Mouse (Mus musculus) urinary bladder, postnatal 25 days (tissue): Measurements from ENCODE around the gene Adgrf5.
"Not testable (repeated sequence)": the region's sequence is repeated elsewhere in the genome, so short reads cannot be mapped to it uniquely, and the experiment has no call there.

Source experiments
- DNase-seq: peaks from one replicate; pipeline ENCODE4 v3.0.0; 2022; ENCODE audit warnings: low spot score

Adgrf5 gene

DNA sequence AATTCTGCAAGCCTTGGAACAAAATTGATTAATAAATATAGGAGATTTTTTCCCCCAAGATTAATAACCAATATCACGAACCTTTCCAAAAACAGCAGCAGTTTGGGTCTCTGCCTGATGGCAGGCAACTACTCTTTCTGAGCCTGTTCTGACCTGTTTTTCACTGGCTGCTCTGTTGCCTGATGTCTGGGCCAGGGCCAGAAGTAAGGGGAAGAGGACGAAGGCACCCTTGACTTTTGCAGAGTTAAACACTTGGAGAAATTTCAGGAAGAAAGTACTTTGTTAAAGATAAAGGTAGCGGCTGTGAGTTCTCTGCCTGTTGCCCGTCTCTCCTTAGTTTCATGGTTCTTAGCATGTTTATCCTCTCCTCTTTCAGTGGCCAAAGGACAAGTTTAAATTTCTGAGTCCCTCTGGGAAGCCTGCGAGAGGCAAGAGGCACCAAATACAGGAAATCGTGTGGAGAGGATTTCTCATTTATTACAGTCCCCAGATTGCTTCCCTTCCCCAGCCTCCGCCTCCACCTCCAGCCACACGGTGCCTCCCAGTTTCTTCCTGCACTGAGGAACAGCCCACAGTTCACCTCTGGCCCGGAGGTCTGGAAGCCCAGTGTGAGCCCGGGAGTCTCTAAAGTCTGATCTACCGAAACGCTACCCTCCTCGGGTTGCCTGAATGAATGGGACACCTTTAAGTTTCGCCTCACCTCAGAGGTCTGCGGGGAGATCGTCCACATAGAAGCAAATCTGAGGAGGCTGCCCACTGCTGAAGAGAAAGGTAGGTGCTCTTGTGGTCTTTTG is at the start of gene Adgrf5:
Adgrf5 (plus strand) TSS at position 626 of the 794 bp plus-strand sequence.
- DNase-seq = no peak

- no peak for DNase-seq
Observed at GRCm38 (mm10) chr17:43325986-43326671, 34.1 kb upstream of the Adgrf5 start.

- no peak for DNase-seq
Observed at GRCm38 (mm10) chr17:43326726-43327700, 33.2 kb upstream of the Adgrf5 start.

DNA sequence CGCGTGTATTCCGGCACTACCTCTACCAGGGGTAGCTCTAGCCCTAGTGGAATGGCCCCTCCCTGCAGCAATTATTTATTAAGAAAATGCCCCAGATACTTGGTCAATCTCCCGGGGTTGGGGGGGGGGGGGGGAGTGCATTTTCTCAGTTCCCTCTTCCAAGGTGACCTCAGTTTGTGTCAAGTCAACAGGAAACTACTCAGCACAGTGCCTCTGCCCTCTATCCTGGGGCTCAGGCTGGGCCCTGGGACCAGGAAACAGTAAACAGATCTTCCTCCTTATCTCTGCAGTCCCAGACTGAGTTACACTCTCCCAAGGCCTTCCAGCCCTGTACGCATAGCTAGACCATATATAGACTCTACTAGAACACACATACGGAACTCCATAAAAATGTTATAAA is 32.4 kb upstream of the Adgrf5 start:
- no peak for DNase-seq

DNA sequence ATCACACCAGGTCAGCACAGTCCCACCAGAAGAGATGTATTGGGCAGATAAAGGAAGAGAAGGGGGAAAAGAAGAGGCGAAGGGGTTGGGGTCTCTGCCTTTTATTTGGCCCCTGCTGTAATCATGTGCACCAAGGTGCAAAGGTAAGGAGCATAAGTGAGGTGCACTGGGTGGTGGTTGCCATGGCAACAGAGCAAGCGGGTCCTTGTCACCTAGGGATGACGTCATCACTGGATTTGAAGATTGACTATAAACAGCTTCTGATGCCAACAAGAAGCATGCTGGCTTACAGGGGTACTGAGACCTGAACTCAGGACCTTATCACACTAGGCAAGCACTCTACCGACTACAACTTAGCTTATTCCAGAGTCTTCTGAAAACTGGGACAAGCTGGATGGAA is 31.0 kb upstream of the Adgrf5 start:
- no peak for DNase-seq

DNA sequence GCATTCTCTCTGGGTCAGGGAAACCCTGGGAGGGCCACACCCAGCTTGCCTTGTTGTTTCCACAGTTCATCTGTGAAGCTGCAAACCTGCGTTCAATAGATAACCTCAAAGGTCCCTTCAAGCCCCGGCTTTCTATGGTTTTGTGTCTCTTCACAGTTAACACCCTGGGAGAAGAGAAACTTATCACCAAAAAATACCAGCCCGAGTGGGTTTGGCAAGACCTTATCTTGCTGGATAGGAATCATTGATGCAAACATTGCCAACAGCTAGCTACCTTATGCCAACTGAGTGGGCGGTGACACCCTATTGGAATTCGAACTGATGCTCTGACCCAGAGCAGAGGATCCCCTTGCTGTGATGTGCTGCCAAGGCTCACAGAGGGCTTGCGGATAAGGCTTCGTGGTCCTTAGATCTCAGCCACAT is 30.5 kb upstream of the Adgrf5 start:
- peak; percentile 9 for DNase-seq

GRCm38 (mm10) chr17:43332686-43333085 is 27.6 kb upstream of the Adgrf5 start:
- DNase-seq = no peak

DNA sequence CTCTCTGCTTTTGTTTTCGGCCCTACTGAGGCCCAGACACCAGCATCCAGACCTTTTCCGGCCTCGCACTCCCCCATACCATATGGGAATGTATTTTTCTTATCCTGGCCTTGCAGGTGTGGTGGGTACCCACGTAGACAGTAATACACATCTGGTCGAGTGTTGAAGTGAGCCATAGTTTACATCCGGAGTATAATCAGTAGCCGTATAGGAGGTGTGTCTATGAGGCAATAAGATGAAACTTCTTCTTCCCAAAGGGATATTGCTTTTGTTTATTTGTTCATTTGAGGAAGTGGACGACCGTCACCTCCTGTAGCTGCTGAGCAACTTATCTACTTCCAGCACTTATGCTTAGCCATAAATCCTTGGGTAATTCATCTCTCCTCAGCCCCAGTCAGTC is 26.2 kb upstream of the Adgrf5 start:
- no peak for DNase-seq

DNA sequence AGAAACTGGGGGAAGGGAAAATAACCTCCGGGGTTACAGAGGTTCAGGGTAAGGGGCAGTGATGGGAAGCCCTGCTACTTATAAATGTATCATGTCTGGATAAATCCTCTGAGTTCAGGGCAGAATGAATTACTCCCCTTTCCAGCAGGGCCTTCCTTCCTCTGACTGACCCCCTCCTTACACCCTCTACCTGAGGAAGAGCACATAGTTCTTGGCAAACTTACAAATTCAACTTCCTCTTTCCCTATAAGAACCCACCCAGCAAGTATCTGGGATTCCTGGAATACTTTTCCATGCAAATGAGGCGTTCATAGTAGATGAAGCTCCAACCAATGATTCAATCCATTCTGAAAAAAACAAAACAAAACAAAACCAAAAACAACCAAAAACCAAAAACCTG is 22.6 kb upstream of the Adgrf5 start:
- no peak for DNase-seq

DNA sequence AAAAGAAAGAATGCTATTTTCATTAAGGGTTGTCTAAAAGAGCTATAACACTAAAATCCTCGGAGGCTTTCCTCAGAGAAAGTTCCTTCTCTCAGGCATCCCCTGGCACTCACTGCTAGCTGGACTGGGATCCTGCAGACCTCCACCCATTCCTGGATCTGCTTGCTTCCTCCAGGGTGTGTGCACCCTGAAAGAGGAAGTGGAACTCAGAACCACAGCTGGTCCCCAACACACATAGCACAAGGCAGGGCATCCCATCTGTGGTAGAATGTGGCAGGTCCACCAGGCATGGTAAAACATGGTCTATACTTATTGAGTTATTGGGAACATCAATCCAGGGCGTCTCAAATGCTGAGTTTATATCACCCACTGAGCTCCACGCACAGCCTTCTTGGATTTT is 22.0 kb upstream of the Adgrf5 start:
- DNase-seq = no peak

- not testable (repeated sequence) for DNase-seq
Observed at GRCm38 (mm10) chr17:43346499-43346898, 13.8 kb upstream of the Adgrf5 start.

DNA sequence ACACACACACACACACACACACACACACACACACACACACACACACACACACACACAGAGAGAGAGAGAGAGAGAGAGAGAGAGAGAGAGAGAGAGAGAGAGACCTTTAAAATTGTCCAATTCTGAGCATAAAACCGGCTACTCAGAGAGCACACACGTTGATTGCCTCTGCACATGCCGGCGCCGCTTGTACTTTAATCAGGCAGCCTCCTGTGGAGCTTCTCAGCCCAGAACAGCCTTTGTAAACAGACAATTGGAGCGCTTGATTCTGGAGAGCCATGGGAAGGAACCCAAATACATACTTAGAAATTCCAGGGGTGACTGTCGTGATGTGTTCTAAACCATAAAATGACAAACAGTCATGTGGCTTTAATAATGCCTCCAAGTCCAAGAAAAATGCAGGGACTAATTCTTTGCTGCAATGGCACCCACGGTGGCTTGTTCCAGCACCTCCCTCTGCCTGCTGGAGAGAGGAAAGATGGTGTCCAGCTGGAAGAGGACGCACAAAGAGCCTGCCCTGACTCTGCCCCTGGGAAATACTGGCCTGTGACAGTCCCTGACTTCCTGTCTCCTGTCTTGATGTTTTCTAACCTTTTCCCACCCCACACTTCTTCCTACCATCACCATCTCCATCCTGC is 2.2 kb upstream of the Adgrf5 start:
- DNase-seq = no peak

GRCm38 (mm10) chr17:43361021-43361420 is 770 bp downstream of the Adgrf5 start:
- no peak for DNase-seq

DNA sequence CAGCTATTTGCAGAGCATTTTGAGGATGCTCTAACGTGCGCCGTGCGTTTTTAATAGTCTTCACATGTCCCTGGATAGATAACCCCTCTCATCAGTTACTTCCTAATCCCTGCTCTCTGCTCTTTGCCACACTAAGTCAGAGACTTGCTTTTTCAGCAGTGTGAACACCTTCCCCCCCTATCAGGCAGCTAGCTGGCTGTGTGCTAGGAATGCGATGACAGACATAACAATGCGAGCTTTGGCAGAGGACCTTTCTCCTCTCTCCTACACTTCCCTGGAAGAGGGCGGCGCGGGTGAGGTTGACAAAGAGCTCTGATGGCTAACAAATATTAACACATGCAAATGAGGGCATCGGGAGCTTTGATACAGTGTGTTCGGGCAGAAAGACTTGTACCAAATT is 2.1 kb downstream of the Adgrf5 start:
- no peak for DNase-seq

- DNase-seq = no peak
Observed at GRCm38 (mm10) chr17:43362881-43363280, 2.6 kb downstream of the Adgrf5 start.

GRCm38 (mm10) chr17:43363921-43364320 is 3.7 kb downstream of the Adgrf5 start:
- no peak for DNase-seq

DNA sequence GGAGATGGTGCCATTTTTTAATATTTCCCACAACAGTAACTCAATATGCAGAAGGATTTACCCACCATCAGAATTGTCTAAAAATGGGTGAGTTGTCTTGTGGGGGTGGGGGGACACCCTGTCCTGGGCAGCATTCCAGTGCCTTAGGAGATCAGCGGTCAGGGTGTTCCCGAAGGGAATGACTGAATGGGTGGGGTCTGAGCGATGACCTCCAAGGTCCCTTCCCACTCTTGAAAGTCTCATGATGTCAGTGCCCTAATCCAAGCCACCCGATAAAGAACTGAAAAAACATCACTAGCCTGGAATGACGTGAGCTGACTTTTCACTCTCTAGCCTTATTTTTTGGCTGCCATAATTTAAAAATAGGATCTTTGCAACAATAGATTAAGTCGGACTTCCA is 5.0 kb downstream of the Adgrf5 start:
- no peak for DNase-seq

DNA sequence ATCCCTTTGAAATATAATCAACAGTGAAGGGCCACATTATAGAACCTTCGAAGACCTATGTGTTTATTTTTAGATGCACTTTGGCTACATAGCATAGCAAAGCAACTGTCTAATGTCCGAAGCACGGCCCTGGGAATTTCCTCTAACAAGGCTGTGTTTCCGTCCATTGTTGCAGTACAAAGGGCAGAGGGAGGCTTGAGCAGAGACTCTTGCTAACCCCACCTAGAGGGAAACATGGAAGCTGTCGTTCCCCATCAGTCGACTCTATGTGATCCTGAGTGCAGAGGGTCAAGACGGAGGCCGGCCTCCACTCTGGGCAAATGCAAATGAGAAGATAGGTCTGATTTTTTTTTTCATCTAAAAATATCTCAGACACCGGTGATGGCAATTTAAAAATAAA is 6.2 kb downstream of the Adgrf5 start:
- no peak for DNase-seq

- DNase-seq = no peak
Observed at GRCm38 (mm10) chr17:43368171-43368576, 7.9 kb downstream of the Adgrf5 start.

GRCm38 (mm10) chr17:43372604-43373003 is 12.4 kb downstream of the Adgrf5 start:
- DNase-seq = no peak

DNA sequence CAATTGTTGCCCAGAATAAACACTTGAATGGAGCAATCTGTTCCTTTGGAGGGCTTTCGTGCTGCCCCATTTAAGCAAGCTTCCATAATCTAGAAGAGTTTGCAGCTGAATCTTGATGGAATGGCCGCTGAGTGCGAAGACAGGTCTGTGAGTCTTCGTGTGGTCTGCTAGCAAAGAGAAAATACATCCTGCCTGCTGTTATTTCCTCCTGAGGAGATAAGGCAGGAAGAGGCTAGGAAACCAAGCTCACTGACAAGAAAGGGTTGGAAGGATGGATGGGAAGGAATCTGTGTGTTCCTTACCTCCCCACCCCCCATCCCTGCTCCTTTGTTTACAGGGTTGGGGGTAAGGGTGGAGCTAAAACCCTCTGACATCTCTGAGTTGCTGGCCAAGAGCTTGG is 13.8 kb downstream of the Adgrf5 start:
- no peak for DNase-seq

- DNase-seq = no peak
Observed at GRCm38 (mm10) chr17:43376527-43376926, 16.3 kb downstream of the Adgrf5 start.
